Mouse (Mus musculus): Measurements from ENCODE around the gene Mrgprf. TPM values are rescaled to one million over a fixed set of nuclear protein-coding genes. Genes with fewer than 3 reads are reported as not detected.

Gene Mrgprf
- total and polyA plus RNA-seq, 3 experiments: 1.2 to 6.9 (median 2.8) TPM

- DNase-seq: no peak
These were observed 34.6 kb downstream of the Mrgprf start for GRCm38 (mm10) chr7:145335199-145335598.

GRCm38 (mm10) chr7:145335616-145336332 is 35.1 kb downstream of the Mrgprf start:
- no peak for DNase-seq

- no peak for DNase-seq
These were observed 37.3 kb downstream of the Mrgprf start for GRCm38 (mm10) chr7:145337889-145338288.

GRCm38 (mm10) chr7:145340248-145340904 is 39.7 kb downstream of the Mrgprf start:
- DNase-seq: no peak

Other genes starting within 250 kb of the Mrgprf start
- gene 1810010D01Rik, start 92.7 kb upstream of the Mrgprf start, total RNA-seq (2021): under 1 TPM in 1 of 2 experiments, not detected in 1; 0.48 TPM
- 1.1 and 1.7 TPM in 2 replicates for gene 1810010D01Rik, start 92.7 kb upstream of the Mrgprf start, polyA plus RNA-seq (2012; rRNA removed)
- 10 to 100 TPM; 11.2 to 12.5 TPM for gene Tpcn2, start 16.8 kb upstream of the Mrgprf start, total RNA-seq (2021)
- gene Tpcn2, start 16.8 kb upstream of the Mrgprf start, polyA plus RNA-seq (2012; rRNA removed): 14.5 and 17.9 TPM in 2 replicates
- not detected for gene Mrgprd, start 14.0 kb downstream of the Mrgprf start, total RNA-seq (2021)
- gene Mrgprd, start 14.0 kb downstream of the Mrgprf start, polyA plus RNA-seq (2012; rRNA removed): not detected in 2 replicates